Mouse (Mus musculus): ENCODE results near the gene Krtap10-10. TPM values are rescaled to one million over a fixed set of nuclear protein-coding genes. Genes with fewer than 3 reads are reported as not detected.
A peak's percentile ranks its signal among the peaks of the same experiment; 100 is the strongest.

Gene Krtap10-10
- polyA plus RNA-seq, 1 experiment from 2014 or later = not detected

DNA sequence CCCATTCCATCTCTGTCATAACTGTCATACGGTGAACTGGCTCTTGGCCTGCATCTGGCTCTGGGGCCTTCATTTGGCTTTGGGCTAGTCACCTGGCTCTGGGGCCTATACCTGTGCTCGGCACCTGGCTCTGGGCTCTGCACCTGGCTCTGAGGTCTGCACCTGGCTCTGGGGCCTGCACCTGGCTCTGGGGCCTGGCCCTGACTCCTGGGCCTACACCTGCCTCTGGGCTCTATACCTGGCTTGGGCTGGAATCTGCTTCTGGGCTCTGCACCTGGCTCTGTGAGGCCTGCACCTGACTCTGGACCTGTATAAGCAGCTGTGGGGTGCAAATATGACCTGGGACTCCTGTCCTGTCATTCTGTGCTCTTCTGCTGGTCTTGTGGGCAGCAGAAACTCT lies 11.8 kb downstream of the Krtap10-10 start:
- H3K9me3 ChIP-seq (ENCODE audit: control insufficient read depth, low read length) = peaks cover 15% of the 10 kb centered on the region
- DNase-seq (no peak), ATAC-seq (ENCODE audit: low FRiP score, low TSS enrichment) (no peak)
- H3K4me3 ChIP-seq (replicated peaks; ENCODE audit: low read depth, low read length) = no peak overlapping the region
- no peaks in the 10 kb centered on the region for H3K4me1 ChIP-seq (ENCODE audit: control insufficient read depth, insufficient read depth, low read length)
- 72% methylated on average over 2 of the region's 2 CpGs for WGBS
- H3K36me3 ChIP-seq (ENCODE audit: control insufficient read depth, insufficient read depth, low read length) = no peaks in the 10 kb centered on the region
- H3K27ac ChIP-seq (replicated peaks; ENCODE audit: low read depth, low read length) = no peak overlapping the region
- H3K27me3 ChIP-seq (ENCODE audit: control insufficient read depth, insufficient read depth, low read length) = no peaks in the 10 kb centered on the region
- no peak overlapping the region for H3K9ac ChIP-seq (replicated peaks; ENCODE audit: low read length)
- no peak overlapping the region for H3K4me2 ChIP-seq (ENCODE audit: low read length)

- no peak within 1 kb of the TSS for H3K27ac ChIP-seq (replicated peaks; ENCODE audit: low read depth, low read length)
- H3K4me2 ChIP-seq (ENCODE audit: low read length) = no peak within 1 kb of the TSS
- 68% methylated on average over 9 of the region's 9 CpGs for WGBS
- no peaks in the 10 kb centered on the region for H3K4me1 ChIP-seq (ENCODE audit: control insufficient read depth, insufficient read depth, low read length)
- no peaks in the 10 kb centered on the region for H3K36me3 ChIP-seq (ENCODE audit: control insufficient read depth, insufficient read depth, low read length)
- no peaks in the 10 kb centered on the region for H3K9me3 ChIP-seq (ENCODE audit: control insufficient read depth, low read length)
- no peak within 1 kb of the TSS for H3K4me3 ChIP-seq (replicated peaks; ENCODE audit: low read depth, low read length)
- DNase-seq = no peak
- H3K9ac ChIP-seq (replicated peaks; ENCODE audit: low read length) = no peak within 1 kb of the TSS
- ATAC-seq (ENCODE audit: low FRiP score, low TSS enrichment) = no peak
- no peaks in the 10 kb centered on the region for H3K27me3 ChIP-seq (ENCODE audit: control insufficient read depth, insufficient read depth, low read length)
These were observed 16.8 kb downstream of the Krtap10-10 start, which contains the start of gene Gm10318 for GRCm38 (mm10) chr10:77852559-77852958. Gm10318 (plus strand) TSS chr10:77852859.

DNA sequence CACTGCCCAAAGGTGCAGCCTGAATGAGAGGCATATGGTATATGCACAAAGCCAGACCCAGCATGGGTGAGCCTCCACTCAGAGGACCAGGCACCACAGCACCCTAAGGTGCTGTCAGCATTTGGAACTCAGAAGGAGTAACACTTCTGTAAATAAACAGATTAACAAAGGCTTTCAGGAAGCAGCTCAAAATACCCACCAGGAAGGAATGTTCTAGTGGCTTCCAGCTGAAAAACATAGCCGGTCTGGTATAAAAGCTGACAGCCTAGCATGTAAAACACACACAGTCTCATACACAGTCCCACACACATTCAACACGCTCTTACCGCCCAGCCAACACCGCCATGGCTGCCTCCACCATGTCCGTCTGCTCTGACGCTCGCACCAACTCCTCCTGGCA lies 25.9 kb downstream of the Krtap10-10 start, which contains the start of gene Gm3285:
Gm3285 (plus strand) TSS at position 301 of the 400 bp plus-strand sequence.
- H3K27me3 ChIP-seq (ENCODE audit: control insufficient read depth, insufficient read depth, low read length) = no peaks in the 10 kb centered on the region
- WGBS = 41% methylated on average over 7 of the region's 7 CpGs

GRCm38 (mm10) chr10:77864067-77864761 lies 28.5 kb downstream of the Krtap10-10 start:
- WGBS = 39% methylated on average over 14 of the region's 14 CpGs
- ATAC-seq (ENCODE audit: low FRiP score, low TSS enrichment) (peak; percentile 55; the same call in 1 of the 2 replicates), DNase-seq (peak; percentile 17)
- Histone ChIP-seq H3K27me3 (ENCODE audit: control insufficient read depth, insufficient read depth, low read length) (no peaks in the 10 kb centered on the region), H3K4me3 (replicated peaks; ENCODE audit: low read depth, low read length) (peak overlapping the region; percentile 24), H3K4me1 (ENCODE audit: control insufficient read depth, insufficient read depth, low read length) (no peaks in the 10 kb centered on the region), H3K36me3 (ENCODE audit: control insufficient read depth, insufficient read depth, low read length) (no peaks in the 10 kb centered on the region), H3K4me2 (ENCODE audit: low read length) (peak overlapping the region; percentile 38), H3K9me3 (ENCODE audit: control insufficient read depth, low read length) (no peaks in the 10 kb centered on the region), H3K9ac (replicated peaks; ENCODE audit: low read length) (0 out of 2 replicates have a peak overlapping the region, but pooled peaks have one; percentile 20), H3K27ac (replicated peaks; ENCODE audit: low read depth, low read length) (no peak overlapping the region)

More for the DNA sequence above, 25.9 kb downstream of the Krtap10-10 start, which contains the start of gene Gm3285:
- Histone ChIP-seq H3K36me3 (ENCODE audit: control insufficient read depth, insufficient read depth, low read length) (no peaks in the 10 kb centered on the region), H3K4me2 (ENCODE audit: low read length) (no peak within 1 kb of the TSS), H3K9me3 (ENCODE audit: control insufficient read depth, low read length) (no peaks in the 10 kb centered on the region), H3K4me1 (ENCODE audit: control insufficient read depth, insufficient read depth, low read length) (no peaks in the 10 kb centered on the region), H3K4me3 (replicated peaks; ENCODE audit: low read depth, low read length) (no peak within 1 kb of the TSS), H3K9ac (replicated peaks; ENCODE audit: low read length) (no peak within 1 kb of the TSS), H3K27ac (replicated peaks; ENCODE audit: low read depth, low read length) (no peak within 1 kb of the TSS)
- ATAC-seq (ENCODE audit: low FRiP score, low TSS enrichment) (no peak), DNase-seq (no peak)

DNA sequence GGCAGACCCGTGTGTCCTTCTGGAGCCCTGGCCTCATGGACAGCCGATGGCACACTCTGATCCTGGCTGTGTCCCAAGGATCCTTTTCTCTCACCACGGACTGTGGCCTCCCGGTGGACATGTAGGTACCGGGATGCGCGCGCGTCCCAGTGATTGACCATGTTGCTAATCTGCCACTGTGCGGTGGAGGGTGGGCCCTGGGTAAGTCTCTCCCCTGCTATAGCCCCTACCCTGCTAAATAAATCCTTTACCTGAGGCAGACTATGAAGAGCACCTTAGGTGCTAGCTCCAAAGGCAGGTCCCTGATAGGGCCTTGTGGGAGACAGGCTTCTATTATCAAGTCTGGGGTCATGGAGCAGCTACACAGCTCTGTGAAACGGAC lies 29.0 kb downstream of the Krtap10-10 start:
- DNase-seq = no peak

GRCm38 (mm10) chr10:77867546-77867945 lies 31.8 kb downstream of the Krtap10-10 start:
- Histone ChIP-seq H3K27me3 (ENCODE audit: control insufficient read depth, insufficient read depth, low read length) (no peaks in the 10 kb centered on the region), H3K9ac (replicated peaks; ENCODE audit: low read length) (no peak overlapping the region), H3K36me3 (ENCODE audit: control insufficient read depth, insufficient read depth, low read length) (no peaks in the 10 kb centered on the region), H3K4me3 (replicated peaks; ENCODE audit: low read depth, low read length) (no peak overlapping the region), H3K9me3 (ENCODE audit: control insufficient read depth, low read length) (no peaks in the 10 kb centered on the region), H3K27ac (replicated peaks; ENCODE audit: low read depth, low read length) (no peak overlapping the region), H3K4me2 (ENCODE audit: low read length) (no peak overlapping the region), H3K4me1 (ENCODE audit: control insufficient read depth, insufficient read depth, low read length) (no peaks in the 10 kb centered on the region)
- ATAC-seq (ENCODE audit: low FRiP score, low TSS enrichment) (no peak), DNase-seq (no peak)
- WGBS = 50% methylated on average over 1 of the region's 1 CpGs

More for the DNA sequence above, 29.0 kb downstream of the Krtap10-10 start:
- Histone ChIP-seq H3K36me3 (ENCODE audit: control insufficient read depth, insufficient read depth, low read length) (no peaks in the 10 kb centered on the region), H3K4me1 (ENCODE audit: control insufficient read depth, insufficient read depth, low read length) (no peaks in the 10 kb centered on the region), H3K9me3 (ENCODE audit: control insufficient read depth, low read length) (no peaks in the 10 kb centered on the region), H3K27me3 (ENCODE audit: control insufficient read depth, insufficient read depth, low read length) (no peaks in the 10 kb centered on the region), H3K4me3 (replicated peaks; ENCODE audit: low read depth, low read length) (peak overlapping the region; percentile 24), H3K9ac (replicated peaks; ENCODE audit: low read length) (0 out of 2 replicates have a peak overlapping the region, but pooled peaks have one; percentile 20), H3K4me2 (ENCODE audit: low read length) (peak overlapping the region; percentile 38), H3K27ac (replicated peaks; ENCODE audit: low read depth, low read length) (no peak overlapping the region)
- ATAC-seq (ENCODE audit: low FRiP score, low TSS enrichment) = no peak
- 35% methylated on average over 11 of the region's 11 CpGs for whole genome bisulfite sequencing

GRCm38 (mm10) chr10:77869651-77870050 lies 33.9 kb downstream of the Krtap10-10 start:
- whole genome bisulfite sequencing = 90% methylated on average over 7 of the region's 7 CpGs

GRCm38 (mm10) chr10:77878985-77879384 lies 43.2 kb downstream of the Krtap10-10 start:
- Histone ChIP-seq H3K4me3 (replicated peaks; ENCODE audit: low read depth, low read length) (no peak overlapping the region), H3K4me1 (ENCODE audit: control insufficient read depth, insufficient read depth, low read length) (no peaks in the 10 kb centered on the region), H3K27me3 (ENCODE audit: control insufficient read depth, insufficient read depth, low read length) (no peaks in the 10 kb centered on the region), H3K9ac (replicated peaks; ENCODE audit: low read length) (no peak overlapping the region), H3K9me3 (ENCODE audit: control insufficient read depth, low read length) (no peaks in the 10 kb centered on the region), H3K36me3 (ENCODE audit: control insufficient read depth, insufficient read depth, low read length) (no peaks in the 10 kb centered on the region), H3K27ac (replicated peaks; ENCODE audit: low read depth, low read length) (no peak overlapping the region), H3K4me2 (ENCODE audit: low read length) (no peak overlapping the region)
- DNase-seq (no peak), ATAC-seq (ENCODE audit: low FRiP score, low TSS enrichment) (no peak)
- 66% methylated on average over 6 of the region's 6 CpGs for WGBS

More at GRCm38 (mm10) chr10:77869651-77870050, 33.9 kb downstream of the Krtap10-10 start:
- Histone ChIP-seq H3K27me3 (ENCODE audit: control insufficient read depth, insufficient read depth, low read length) (no peaks in the 10 kb centered on the region), H3K4me1 (ENCODE audit: control insufficient read depth, insufficient read depth, low read length) (no peaks in the 10 kb centered on the region), H3K4me3 (replicated peaks; ENCODE audit: low read depth, low read length) (no peak overlapping the region), H3K9me3 (ENCODE audit: control insufficient read depth, low read length) (no peaks in the 10 kb centered on the region), H3K9ac (replicated peaks; ENCODE audit: low read length) (no peak overlapping the region), H3K36me3 (ENCODE audit: control insufficient read depth, insufficient read depth, low read length) (no peaks in the 10 kb centered on the region), H3K4me2 (ENCODE audit: low read length) (no peak overlapping the region), H3K27ac (replicated peaks; ENCODE audit: low read depth, low read length) (no peak overlapping the region)
- DNase-seq = no peak
- ATAC-seq (ENCODE audit: low FRiP score, low TSS enrichment) = no peak

DNA sequence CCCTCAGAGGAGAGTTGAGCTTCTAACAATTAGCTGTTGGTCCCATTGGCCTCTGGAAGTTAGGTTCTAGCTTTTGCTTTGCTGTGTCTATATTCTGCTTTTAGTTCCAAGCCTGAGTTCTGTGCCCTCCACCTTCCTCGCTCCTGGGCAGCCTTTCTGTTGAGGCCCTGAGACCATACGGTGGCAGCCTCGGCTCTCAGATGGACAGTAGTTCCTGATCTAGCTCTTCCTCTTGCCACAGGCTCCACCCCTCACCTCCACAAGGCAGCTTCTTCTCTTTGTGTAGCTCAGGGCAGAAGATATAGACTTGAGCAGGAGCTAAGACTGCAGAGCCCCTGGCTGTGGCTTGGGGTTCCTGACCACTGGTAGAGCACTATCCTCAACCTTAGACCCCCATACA lies 44.6 kb downstream of the Krtap10-10 start:
- no peaks in the 10 kb centered on the region for H3K27me3 ChIP-seq (ENCODE audit: control insufficient read depth, insufficient read depth, low read length)
- no peak overlapping the region for H3K4me3 ChIP-seq (replicated peaks; ENCODE audit: low read depth, low read length)
- no peaks in the 10 kb centered on the region for H3K9me3 ChIP-seq (ENCODE audit: control insufficient read depth, low read length)
- no peak for ATAC-seq (ENCODE audit: low FRiP score, low TSS enrichment)
- no peaks in the 10 kb centered on the region for H3K36me3 ChIP-seq (ENCODE audit: control insufficient read depth, insufficient read depth, low read length)
- H3K4me2 ChIP-seq (ENCODE audit: low read length) = no peak overlapping the region
- no peaks in the 10 kb centered on the region for H3K4me1 ChIP-seq (ENCODE audit: control insufficient read depth, insufficient read depth, low read length)
- no peak overlapping the region for H3K27ac ChIP-seq (replicated peaks; ENCODE audit: low read depth, low read length)
- H3K9ac ChIP-seq (replicated peaks; ENCODE audit: low read length) = no peak overlapping the region
- 85% methylated on average over 3 of the region's 3 CpGs for WGBS
- DNase-seq = no peak

Data from midbrain, embryonic 14.5 days (tissue).